Mouse (Mus musculus) testis, adult 2 months (tissue): ENCODE data around the gene Map3k20.

ENCODE experiments used
- CTCF ChIP-seq: fragments of 200-500 bp; IDR thresholded peaks from 2 replicates; pipeline ENCODE4 v1.5.1; 2012; ENCODE audit warnings: low read depth, mild to moderate bottlenecking, inconsistent platforms, low read length, moderate library complexity; ENCODE audit not compliant: control insufficient read depth, insufficient read depth, insufficient replicate concordance
- POLR2A ChIP-seq: fragments of 200-500 bp; IDR thresholded peaks from 2 replicates; pipeline ENCODE4 v1.6.1; 2012; ENCODE audit warnings: low read depth, mild to moderate bottlenecking, inconsistent platforms, low read length, moderate library complexity; ENCODE audit not compliant: control insufficient read depth

GRCm38 (mm10) chr2:72382662-72383061, 97.2 kb downstream of the Map3k20 start:
- TF ChIP-seq POLR2A (no peak), CTCF (no peak)
